Mouse (Mus musculus): ENCODE results near the gene Hist1h4f. TPM values are rescaled to one million over a fixed set of nuclear protein-coding genes. Genes with fewer than 3 reads are reported as not detected.
"Not testable (repeated sequence)": the region's sequence is repeated elsewhere in the genome, so short reads cannot be mapped to it uniquely, and the experiment has no call there.

The Hist1h4f gene
- total RNA-seq (2017): 42.2 to 123 TPM (median 49.9 TPM) in 3 replicates

DNA sequence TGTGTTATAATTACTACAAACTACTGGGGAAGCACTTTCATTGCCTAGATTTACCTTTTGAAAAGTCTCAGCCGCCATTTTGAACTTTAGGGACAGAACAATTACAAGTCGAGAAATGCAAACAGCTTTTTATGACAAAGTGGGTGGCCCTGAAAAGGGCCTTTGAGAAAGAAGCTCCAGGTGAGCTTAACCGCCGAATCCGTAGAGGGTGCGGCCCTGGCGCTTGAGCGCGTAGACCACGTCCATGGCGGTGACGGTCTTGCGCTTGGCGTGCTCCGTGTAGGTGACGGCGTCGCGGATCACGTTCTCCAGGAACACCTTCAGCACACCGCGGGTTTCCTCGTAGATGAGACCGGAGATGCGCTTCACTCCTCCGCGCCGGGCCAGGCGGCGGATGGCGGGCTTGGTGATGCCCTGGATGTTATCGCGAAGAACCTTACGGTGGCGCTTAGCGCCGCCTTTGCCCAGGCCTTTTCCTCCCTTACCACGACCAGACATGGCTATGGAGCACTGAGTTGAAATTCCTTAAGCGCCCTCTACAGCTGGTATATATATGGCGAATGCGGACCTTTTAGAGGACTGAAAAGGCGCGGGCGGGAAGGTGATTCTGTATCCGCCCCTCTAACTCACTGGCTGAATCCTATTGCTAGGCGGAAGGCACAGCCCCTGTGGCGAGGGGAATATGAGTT lies at the start of gene Hist1h4f:
TSS of gene Hist1h4f (minus strand) at position 503 of the 689 bp plus-strand sequence.
- peak; percentile 88 for ATAC-seq (replicated peaks; ENCODE audit: insufficient number of reproducible peaks, low FRiP score, low TSS enrichment, poor library complexity, severe bottlenecking)

DNA sequence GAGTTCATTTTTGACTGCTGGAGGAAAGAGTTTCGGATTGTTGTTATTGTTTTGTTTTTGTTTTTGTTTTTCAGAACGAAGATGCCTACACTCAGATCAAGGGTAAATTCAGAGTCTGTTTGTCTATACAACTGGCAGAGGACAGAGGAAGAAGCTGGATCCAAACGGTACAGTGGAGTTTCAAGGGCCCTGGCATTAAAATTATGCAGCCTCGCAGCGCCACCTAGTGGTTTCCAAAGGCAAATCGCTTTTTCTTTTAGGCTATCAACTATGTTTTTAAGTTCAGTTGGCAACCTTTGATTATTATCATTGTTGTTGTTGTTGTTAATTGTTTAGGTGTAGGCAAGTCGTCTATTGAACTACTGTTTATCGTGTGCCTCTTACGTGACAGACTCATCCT lies 46.5 kb upstream of the Hist1h4f start:
- ATAC-seq (replicated peaks; ENCODE audit: insufficient number of reproducible peaks, low FRiP score, low TSS enrichment, poor library complexity, severe bottlenecking): peak; percentile 68; the same call in 1 of the 2 replicates

DNA sequence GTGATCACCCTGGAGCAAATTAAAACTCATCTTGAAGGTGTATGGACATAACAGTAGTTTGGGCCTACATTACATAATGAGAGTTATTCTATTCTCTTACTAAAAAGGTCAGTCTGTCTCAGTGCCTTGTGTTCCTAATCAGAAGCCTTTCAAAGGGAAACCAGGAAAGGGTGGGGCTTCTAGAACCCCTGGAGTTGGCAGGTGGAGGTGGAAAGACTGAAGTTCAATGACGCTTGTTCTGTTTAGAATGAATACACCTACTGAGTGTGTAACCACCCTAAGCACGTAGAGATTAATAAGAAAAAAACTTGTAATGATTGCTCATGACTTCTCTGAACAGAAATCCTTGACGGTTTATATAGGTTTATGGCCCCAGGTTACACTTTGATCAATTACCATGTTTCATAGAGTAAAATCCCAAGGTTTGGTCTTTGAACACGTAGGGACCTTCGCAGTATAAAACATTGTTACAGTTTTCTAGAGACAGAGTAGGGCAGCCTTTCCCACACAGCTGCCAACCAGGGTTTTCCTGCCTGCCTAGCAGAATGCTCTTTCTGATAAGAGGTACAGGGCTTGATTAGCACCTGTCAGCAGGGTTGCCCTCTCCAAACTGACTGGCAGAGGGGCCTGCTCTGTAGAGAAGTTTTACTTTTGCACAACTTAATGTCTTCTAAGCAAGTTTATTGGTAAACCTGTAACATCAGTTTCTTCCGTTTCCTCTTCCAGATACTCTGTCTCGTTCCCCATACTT lies 44.3 kb upstream of the Hist1h4f start:
- ATAC-seq (replicated peaks; ENCODE audit: insufficient number of reproducible peaks, low FRiP score, low TSS enrichment, poor library complexity, severe bottlenecking): no peak

DNA sequence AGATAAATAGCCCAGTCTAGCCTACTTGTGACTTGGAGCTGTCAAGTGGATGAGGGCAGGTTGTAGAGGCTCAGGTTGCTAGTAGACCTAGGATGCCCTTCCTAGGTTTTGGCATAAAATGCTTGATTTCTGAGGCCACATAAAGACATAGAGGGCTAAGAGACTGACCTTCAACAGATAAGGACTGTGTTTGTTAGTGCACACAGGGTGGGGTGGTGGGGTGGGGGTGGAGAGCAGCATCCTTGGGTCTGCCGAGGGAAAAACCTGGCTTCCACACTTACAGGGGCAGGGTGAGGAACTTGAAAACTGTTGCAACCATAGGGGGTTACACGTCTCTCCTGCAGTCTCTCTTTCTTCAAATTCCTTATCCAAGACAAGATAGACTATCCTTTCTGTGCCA lies 43.7 kb upstream of the Hist1h4f start:
- no peak for ATAC-seq (replicated peaks; ENCODE audit: insufficient number of reproducible peaks, low FRiP score, low TSS enrichment, poor library complexity, severe bottlenecking)

DNA sequence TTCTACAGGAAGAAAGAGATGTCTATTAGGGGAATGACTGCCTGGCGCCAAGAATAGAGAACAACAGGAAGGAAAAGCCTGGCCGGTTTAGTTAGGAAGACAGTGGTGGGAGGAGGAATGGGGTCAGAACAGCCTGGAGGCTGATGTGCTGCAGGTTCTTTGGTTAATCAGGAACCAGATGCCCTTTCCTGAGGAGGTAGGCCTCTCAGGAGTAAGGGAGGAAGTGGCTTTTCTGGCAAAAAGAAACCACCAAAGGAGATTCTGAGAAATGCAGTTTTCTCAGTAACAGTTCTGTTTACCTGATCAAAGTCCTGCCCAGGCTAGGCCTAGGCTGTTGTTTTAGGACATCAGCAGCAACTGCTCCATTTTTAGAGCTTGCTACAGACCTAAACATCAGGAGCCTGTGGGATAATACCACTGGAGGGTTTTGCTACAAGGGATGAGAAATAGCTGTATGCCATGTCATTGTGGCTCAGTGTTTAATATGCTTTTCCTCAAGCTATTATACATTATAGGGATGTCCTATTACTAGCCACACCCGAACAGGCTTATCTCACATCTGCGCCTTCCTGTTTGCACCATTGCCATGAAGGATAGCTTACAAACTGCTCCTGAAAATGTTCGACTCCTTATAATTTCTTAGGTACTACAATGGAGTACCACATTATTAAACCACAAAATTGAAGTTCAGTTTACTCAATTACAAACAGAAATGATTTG lies 41.8 kb upstream of the Hist1h4f start:
- ATAC-seq (replicated peaks; ENCODE audit: insufficient number of reproducible peaks, low FRiP score, low TSS enrichment, poor library complexity, severe bottlenecking): no peak

DNA sequence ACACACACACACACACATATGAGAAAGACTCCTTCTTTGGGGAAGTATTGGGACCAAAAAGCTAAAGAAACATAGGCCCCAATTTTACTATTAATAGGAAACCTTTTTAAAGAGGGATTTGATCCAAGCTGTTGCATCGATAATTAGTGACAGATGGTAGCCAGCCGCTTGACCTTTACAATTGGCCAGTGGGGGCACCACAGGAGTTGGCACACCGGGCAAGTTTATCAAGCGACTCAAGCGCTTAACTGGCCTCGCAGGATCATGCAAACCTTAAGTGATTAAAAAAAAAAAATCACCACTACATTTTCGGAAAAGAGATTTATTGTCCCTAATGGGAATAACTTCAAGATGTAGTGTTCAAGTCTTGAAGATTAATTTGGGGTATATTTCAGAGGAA lies 41.2 kb upstream of the Hist1h4f start:
- no peak for ATAC-seq (replicated peaks; ENCODE audit: insufficient number of reproducible peaks, low FRiP score, low TSS enrichment, poor library complexity, severe bottlenecking)

DNA sequence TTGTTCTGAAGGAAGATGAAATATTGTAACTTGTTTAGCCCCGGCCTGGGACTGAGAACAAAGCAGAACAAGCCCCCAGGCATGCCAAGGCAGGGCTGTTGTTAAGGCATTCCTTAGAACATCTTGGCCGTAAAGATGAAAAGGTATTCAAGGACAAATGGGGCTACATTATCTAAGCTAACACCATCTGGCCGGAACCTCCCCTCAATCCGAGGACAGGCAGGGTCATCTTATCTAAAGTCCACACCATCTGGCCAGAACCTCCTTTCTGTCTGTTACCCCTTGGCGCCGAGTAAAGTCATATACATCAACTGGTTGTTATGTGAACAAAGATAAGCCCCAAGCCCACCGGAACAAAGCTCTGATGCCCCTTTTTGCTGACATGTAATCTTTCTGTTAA lies 40.4 kb upstream of the Hist1h4f start:
- ATAC-seq (replicated peaks; ENCODE audit: insufficient number of reproducible peaks, low FRiP score, low TSS enrichment, poor library complexity, severe bottlenecking): not testable (repeated sequence)

DNA sequence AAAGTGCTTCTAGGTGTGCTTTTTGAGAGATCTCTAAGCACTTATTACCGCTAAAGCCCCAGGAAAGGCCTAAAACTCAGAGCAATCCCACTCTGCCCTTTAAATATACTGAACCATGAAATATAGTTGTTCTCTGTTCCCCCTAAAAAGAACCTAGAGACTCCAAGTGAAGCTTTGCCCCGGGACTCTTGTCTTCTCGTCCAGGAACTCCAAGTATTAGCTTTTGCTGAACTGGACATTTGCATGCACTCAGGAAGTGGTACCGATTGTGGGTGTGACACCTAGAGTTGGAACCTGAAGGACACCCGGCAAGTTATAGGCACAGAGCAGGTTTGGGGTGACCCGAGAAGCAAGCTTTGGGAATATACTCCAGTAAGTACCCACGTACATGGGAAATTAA lies 39.8 kb upstream of the Hist1h4f start:
- ATAC-seq (replicated peaks; ENCODE audit: insufficient number of reproducible peaks, low FRiP score, low TSS enrichment, poor library complexity, severe bottlenecking): no peak

DNA sequence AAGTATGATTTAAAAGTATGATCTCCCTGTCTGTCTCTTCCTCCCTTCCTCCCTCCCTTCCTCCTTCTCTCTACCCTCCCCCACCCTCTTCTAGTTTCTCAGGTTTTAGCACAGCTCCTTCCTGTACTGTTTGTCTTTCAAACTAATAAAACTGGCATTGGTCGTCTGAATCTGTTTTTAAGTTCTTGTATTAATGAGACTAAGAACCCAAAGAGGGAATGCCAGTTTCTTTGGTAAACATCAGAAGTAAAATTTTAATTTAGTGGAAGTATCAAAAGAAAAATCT lies 35.4 kb upstream of the Hist1h4f start:
- ATAC-seq (replicated peaks; ENCODE audit: insufficient number of reproducible peaks, low FRiP score, low TSS enrichment, poor library complexity, severe bottlenecking): no peak

DNA sequence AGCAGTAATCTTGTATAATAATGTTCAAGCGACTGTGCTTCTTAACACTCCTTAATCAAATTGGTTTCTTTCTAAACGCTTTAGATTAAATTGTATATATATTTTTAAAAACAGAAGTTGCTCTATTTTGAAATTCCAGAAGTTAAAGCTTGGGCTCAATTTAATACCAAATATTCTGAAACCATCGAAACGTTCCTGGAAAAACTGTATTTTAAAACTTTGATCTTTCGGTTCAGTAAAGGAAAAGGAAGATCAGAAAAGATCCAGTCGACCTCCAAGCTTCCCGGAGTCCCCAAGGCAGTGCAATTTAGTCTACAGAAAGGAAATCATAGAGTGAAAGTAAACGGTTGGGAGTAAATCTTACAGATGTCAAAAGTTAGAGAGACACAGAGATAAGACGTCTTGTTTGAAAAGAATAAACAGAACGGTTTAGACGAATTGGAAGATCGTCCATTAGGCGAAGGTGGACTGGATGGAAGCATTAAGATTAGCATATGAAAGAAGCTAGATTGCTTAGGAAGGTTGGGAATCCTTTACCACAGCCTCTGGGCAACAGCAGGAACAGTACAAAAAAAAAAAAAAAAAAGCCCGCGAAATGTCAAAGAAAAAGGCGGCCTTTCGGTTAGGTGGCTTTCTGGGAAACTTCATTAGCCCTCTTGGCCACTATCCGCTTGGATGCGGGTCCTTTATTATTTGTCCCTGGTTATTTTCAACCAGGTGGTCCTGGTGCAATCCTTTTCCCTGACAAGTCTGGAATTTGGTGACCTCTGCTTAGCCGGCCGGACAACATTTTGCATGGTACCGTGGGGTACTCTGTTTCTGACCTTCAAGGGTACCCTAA lies 34.9 kb upstream of the Hist1h4f start:
- ATAC-seq (replicated peaks; ENCODE audit: insufficient number of reproducible peaks, low FRiP score, low TSS enrichment, poor library complexity, severe bottlenecking): no peak

DNA sequence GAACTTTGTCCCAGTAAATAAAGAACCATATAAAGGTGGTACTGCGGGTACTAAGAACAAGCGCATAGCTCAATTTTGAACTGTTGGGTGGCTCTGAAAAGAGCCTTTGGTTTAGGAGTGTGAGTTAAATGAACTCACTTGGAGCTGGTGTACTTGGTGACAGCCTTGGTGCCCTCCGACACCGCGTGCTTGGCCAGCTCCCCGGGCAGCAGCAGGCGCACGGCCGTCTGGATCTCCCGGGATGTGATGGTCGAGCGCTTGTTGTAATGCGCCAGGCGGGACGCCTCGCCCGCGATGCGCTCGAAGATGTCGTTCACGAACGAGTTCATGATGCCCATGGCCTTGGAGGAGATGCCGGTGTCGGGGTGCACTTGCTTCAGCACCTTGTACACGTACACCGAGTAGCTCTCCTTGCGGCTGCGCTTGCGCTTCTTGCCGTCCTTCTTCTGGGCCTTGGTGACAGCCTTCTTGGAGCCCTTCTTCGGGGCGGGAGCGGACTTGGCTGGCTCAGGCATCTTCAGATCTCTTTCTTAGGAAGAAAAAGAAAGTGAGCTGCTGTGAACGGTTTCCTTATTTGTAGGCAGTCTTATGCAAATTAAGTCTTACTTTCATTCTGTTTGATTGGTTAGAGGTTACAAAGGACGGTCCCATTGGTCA lies 34.1 kb upstream of the Hist1h4f start:
- ATAC-seq (replicated peaks; ENCODE audit: insufficient number of reproducible peaks, low FRiP score, low TSS enrichment, poor library complexity, severe bottlenecking): peak; percentile 78

DNA sequence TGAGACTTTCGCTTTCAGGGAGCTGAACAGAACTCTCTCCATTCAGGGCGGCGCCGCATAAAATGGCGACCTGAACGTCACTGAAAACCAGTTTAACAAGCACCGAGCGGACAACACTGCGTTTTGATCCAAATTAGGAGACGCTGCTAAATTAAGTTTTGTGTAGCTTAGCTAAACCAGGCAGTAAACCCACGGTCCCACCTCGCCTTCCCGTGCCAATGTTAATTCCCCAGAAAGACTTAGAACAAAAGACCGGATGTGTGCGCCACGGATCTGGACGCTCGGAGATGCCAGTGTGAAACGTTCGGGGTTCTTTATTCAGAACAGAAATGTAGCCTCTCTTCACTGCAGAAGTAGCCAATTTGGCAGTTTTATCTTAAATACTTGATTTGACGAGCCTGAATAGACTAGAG lies 33.6 kb upstream of the Hist1h4f start:
- ATAC-seq (replicated peaks; ENCODE audit: insufficient number of reproducible peaks, low FRiP score, low TSS enrichment, poor library complexity, severe bottlenecking): peak; percentile 64

DNA sequence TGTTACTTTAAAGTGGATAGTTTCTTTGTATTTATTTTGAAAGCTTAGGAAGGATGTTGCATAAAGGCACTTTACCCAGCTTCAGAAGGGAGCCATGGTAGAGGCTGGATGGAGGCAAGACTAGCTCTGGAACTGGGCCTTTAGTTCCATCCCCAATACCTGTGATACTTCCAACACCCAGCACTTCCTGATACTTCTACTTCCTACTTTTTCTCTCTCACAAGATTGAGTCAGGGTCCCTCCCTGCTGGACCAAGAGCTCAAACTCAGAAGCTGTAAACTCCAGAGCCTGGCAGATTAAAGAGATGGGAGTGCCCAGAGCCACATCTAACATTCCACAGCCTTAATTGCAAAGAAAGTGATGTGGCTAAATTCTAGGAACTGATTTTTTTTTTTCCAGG lies 32.9 kb upstream of the Hist1h4f start:
- no peak for ATAC-seq (replicated peaks; ENCODE audit: insufficient number of reproducible peaks, low FRiP score, low TSS enrichment, poor library complexity, severe bottlenecking)

DNA sequence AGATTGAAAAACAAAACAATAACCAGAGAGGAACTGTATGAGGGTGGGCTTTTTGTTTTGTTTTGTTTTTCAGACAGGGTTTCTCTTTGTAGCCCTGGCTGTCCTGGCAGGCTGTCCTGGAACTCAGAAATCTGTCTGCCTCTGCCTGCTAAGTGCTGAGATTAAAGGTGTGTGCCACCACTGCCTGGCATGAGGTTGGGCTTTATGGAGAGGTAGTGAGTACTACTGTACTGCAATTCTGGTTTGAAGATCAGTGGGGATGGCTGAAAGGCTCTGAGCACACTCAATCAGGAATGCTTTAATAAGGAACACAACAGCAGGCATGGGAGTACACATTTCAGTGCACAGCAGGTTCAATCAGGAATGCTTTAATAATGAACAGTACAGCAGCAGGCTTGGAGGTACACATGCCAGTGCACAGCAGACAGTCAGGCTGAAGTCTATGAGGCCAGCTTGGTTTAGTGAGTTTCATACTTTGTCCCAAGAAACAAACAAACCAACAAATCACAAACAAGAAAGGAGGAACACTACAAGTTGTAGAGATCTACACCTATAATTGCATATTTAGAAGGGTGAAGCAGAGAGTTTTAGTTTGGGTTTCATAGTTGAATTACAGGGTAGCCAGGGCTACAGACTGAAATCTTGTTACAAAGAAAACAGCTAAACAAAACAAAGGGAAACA lies 32.1 kb upstream of the Hist1h4f start:
- no peak for ATAC-seq (replicated peaks; ENCODE audit: insufficient number of reproducible peaks, low FRiP score, low TSS enrichment, poor library complexity, severe bottlenecking)

DNA sequence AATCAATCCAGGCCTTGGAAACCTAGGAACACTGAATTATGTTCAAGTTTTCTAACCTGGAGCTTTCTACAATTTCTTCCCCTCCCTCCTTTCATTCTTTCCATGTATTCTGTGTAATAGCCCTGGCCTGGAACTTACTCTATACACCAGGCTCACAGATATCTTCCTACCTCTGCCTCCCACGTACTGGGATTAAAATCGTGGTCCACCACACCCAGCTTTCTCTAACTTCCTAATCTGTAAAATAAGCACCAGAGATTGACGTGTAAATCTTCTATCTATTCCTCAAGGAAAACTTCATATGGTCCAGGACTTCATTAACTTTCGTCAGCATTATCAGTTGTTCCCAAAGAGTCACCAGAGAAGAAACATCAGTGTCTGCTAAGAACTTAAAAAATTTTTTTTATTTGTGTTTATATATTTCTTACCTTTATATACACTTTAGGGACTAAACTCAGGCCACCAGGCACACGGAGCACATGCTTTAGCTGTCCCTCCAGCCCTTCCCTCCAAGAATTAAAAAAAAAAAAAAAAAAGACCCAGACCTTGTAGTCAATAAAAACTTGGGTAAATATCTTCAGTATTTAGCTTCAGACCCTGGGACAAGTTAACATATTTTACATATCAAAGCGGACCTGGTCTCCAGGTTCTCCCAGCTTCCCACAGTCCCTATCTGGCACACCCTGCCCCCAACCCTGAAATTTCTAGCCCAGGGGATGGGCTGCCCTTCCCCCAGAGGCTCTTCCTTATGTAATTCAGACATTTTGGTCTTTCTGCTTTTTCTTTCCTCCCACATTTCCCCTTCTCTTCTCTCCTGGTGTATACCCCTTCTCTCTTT lies 31.0 kb upstream of the Hist1h4f start:
- no peak for ATAC-seq (replicated peaks; ENCODE audit: insufficient number of reproducible peaks, low FRiP score, low TSS enrichment, poor library complexity, severe bottlenecking)

DNA sequence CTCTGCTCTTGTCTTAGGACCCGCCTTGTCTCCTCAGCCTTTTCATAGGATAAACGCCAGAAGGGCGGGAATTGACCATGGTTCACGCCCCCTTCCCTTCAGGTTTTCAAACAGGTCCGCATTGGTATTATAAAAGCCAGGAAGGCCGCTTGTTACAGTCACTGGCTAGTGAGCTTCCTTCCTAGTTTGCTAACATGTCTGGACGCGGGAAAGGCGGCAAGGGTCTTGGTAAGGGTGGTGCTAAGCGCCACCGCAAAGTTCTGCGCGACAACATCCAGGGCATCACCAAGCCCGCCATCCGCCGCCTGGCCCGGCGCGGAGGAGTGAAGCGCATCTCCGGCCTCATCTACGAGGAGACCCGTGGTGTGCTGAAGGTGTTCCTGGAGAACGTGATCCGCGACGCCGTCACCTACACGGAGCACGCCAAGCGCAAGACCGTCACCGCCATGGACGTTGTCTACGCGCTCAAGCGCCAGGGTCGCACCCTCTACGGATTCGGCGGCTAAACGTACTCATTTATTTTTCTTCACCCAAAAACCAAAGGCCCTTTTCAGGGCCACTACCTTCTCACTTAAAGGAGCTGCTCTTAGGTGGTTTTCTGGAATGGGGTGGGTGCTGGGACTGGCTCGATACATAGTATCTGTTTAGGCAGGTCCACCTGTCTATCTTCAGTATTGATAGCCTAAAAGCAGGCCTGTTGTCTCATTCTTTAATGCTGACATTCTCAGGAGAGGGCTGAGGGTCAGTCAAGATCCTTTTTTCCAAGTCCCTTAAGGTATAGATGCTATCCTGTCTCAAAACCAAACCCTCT lies 30.2 kb upstream of the Hist1h4f start, which contains the start of gene Hist1h4d:
TSS of gene Hist1h4d (plus strand) at position 191 of the 811 bp plus-strand sequence.
- peak; percentile 92 for ATAC-seq (replicated peaks; ENCODE audit: insufficient number of reproducible peaks, low FRiP score, low TSS enrichment, poor library complexity, severe bottlenecking)

Measured in monocyte, adult 5-6 weeks (primary cell).